Mouse (Mus musculus): ENCODE results near the gene Zfp768. TPM values are rescaled to one million over a fixed set of nuclear protein-coding genes. Genes with fewer than 3 reads are reported as not detected.

Zfp768 gene
- 8.4 and 12.3 TPM in 2 replicates for total RNA-seq (2014; fragmentation: Nextera tagmentation)
- 10.9 and 12.3 TPM in 2 replicates for total RNA-seq (2017)
- polyA plus RNA-seq (2012), result 32.3 and 33.6 TPM in 2 replicates

DNA sequence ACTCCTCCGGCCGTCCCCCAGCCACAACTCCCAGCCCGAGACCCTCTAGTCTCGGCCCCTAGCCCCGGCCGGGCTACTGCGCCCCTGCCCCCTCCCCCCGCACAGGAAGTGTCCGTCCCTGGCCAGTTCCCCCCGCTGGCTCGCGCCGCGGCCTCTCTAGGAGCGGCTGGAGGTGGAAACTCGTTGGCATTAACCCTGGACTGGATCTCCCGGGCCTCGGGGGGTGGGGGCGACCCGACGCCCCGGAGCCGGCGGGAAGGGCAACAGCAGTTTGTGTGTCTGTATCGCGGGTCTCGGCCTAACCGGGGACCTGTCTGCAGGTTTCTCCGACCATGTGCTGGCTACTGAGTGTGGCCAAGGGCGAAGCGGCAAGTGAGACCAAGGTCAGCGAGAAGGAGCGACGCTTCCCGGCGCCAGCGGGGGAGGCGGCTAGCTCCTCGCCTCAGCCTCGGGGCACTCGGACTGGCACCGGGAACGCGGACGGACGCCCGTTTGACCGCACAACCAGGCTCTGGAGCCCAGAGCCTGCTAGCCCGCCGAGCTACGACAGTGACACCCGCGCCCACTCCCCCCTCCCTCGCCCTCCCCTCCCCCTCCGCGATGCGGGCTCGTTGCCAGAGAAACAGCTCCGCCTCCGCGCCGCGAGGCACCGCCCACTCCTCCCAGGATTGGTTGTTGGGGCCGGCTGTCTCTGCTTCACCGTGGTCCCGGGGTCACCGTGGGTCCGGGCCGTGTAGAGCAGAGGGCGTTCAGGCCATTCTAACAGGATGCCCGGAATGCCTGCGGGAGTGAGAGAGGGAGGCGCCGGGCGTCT lies at the start of gene Zfp768:
Gene Zfp768, minus strand, starts transcription at position 78 of the 814 bp plus-strand sequence.
- peaks cover 27% of the 10 kb centered on the region for H3K36me3 ChIP-seq (replicated peaks)
- ATAC-seq (ENCODE audit: extremely low read depth, insufficient number of reproducible peaks, low FRiP score, poor library complexity, severe bottlenecking), result peak; percentile 91
- peaks cover 42% of the 10 kb centered on the region for H3K4me1 ChIP-seq (ENCODE audit: insufficient read depth, low read depth, low read length)
- DNase-seq (ENCODE audit: low spot score), result peak; percentile 94
- no peaks in the 10 kb centered on the region for H3K9me3 ChIP-seq (replicated peaks)
- H3K4me3 ChIP-seq (ENCODE audit: low read depth, low read length), result peak within 1 kb of the TSS; percentile 95
- H3K27me3 ChIP-seq (ENCODE audit: insufficient read depth, low read length), result peaks cover 8% of the 10 kb centered on the region; the same call in 1 of the 2 replicates
- TF ChIP-seq POLR2AphosphoS5 (IDR thresholded peaks at IDR 0.05; ENCODE audit: insufficient replicate concordance, low read depth, low read length) (no peak), GATA1 (IDR thresholded peaks at IDR 0.05; ENCODE audit: borderline replicate concordance, low read length) (no peak), GATA2 (IDR thresholded peaks at IDR 0.05; ENCODE audit: borderline replicate concordance, low read depth, low read length) (no peak)

GRCm38 (mm10) chr7:127393944-127394333 lies 48.5 kb upstream of the Zfp768 start:
- peaks cover 3% of the 10 kb centered on the region; the same call in 1 of the 2 replicates for H3K27me3 ChIP-seq (ENCODE audit: insufficient read depth, low read length)
- DNase-seq (ENCODE audit: low spot score) (no peak), ATAC-seq (ENCODE audit: extremely low read depth, insufficient number of reproducible peaks, low FRiP score, poor library complexity, severe bottlenecking) (no peak)
- peaks cover 28% of the 10 kb centered on the region for H3K4me1 ChIP-seq (ENCODE audit: insufficient read depth, low read depth, low read length)
- H3K4me3 ChIP-seq (ENCODE audit: low read depth, low read length), result peak overlapping the region; percentile 77
- TF ChIP-seq TAL1 (conservative IDR thresholded peaks at IDR 0.05; ENCODE audit: low read depth, low read length) (no peak), POLR2AphosphoS5 (IDR thresholded peaks at IDR 0.05; ENCODE audit: insufficient replicate concordance, low read depth, low read length) (no peak), GATA2 (IDR thresholded peaks at IDR 0.05; ENCODE audit: borderline replicate concordance, low read depth, low read length) (no peak), CTCF (IDR thresholded peaks at IDR 0.05; ENCODE audit: low read depth, low read length) (no peak), GATA1 (IDR thresholded peaks at IDR 0.05; ENCODE audit: borderline replicate concordance, low read length) (no peak)
- H3K36me3 ChIP-seq (replicated peaks), result peaks cover 20% of the 10 kb centered on the region
- H3K9me3 ChIP-seq (replicated peaks), result peaks cover 11% of the 10 kb centered on the region

- peaks cover 29% of the 10 kb centered on the region for H3K4me1 ChIP-seq (ENCODE audit: insufficient read depth, low read depth, low read length)
- H3K4me3 ChIP-seq (ENCODE audit: low read depth, low read length), result peak within 1 kb of the TSS; percentile 77
- DNase-seq (ENCODE audit: low spot score), result peak; percentile 80
- ATAC-seq (ENCODE audit: extremely low read depth, insufficient number of reproducible peaks, low FRiP score, poor library complexity, severe bottlenecking), result peak; percentile 96
- peaks cover 3% of the 10 kb centered on the region; the same call in 1 of the 2 replicates for H3K27me3 ChIP-seq (ENCODE audit: insufficient read depth, low read length)
- TF ChIP-seq GATA2 (IDR thresholded peaks at IDR 0.05; ENCODE audit: borderline replicate concordance, low read depth, low read length) (no peak), POLR2AphosphoS5 (IDR thresholded peaks at IDR 0.05; ENCODE audit: insufficient replicate concordance, low read depth, low read length) (no peak), TAL1 (conservative IDR thresholded peaks at IDR 0.05; ENCODE audit: low read depth, low read length) (no peak), CTCF (IDR thresholded peaks at IDR 0.05; ENCODE audit: low read depth, low read length) (no peak), GATA1 (IDR thresholded peaks at IDR 0.05; ENCODE audit: borderline replicate concordance, low read length) (no peak)
- peaks cover 20% of the 10 kb centered on the region for H3K36me3 ChIP-seq (replicated peaks)
- H3K9me3 ChIP-seq (replicated peaks), result peaks cover 11% of the 10 kb centered on the region
Observed at GRCm38 (mm10) chr7:127393157-127393943, 48.0 kb upstream of the Zfp768 start, which contains the start of gene E430018J23Rik. E430018J23Rik (minus strand) TSS chr7:127393629.

DNA sequence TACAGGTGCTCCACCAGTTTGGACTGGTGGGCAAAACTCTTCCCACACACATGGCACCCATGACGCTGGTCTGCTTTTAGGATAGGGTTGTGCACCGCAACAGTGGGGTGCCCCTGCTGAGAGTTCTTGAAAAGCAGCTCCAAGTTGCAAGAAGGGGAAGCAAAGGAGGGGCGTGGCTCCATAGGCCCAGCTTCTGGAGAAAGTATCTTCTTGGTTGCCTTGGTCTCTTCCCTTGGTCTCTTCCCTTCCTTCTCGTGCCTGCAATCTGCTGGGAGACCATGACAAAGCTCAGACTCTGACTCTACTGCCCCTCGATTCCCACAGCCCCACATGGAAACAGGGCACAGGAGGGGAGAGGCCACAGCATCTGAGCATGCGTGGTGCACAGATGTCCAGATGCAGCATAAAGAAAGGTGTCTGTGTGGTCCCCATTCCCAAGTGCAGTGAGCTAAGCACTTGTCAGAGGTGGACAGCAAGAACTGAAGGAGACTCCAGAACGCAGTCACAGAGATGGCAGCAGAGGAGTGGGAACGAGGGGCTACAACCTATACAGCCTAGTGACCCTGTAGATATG lies 46.9 kb upstream of the Zfp768 start:
- peaks cover 20% of the 10 kb centered on the region for H3K36me3 ChIP-seq (replicated peaks)
- no peaks in the 10 kb centered on the region; the same call in 1 of the 2 replicates for H3K27me3 ChIP-seq (ENCODE audit: insufficient read depth, low read length)
- H3K4me1 ChIP-seq (ENCODE audit: insufficient read depth, low read depth, low read length), result peaks cover 29% of the 10 kb centered on the region
- H3K9me3 ChIP-seq (replicated peaks), result peaks cover 11% of the 10 kb centered on the region
- DNase-seq (ENCODE audit: low spot score) (peak; percentile 6), ATAC-seq (ENCODE audit: extremely low read depth, insufficient number of reproducible peaks, low FRiP score, poor library complexity, severe bottlenecking) (no peak)
- peak overlapping the region; percentile 77; the same call in 1 of the 2 replicates for H3K4me3 ChIP-seq (ENCODE audit: low read depth, low read length)
- no peak for TF ChIP-seq TAL1 (conservative IDR thresholded peaks at IDR 0.05; ENCODE audit: low read depth, low read length)
- TF ChIP-seq CTCF (IDR thresholded peaks at IDR 0.05; ENCODE audit: low read depth, low read length), result no peak
- no peak for TF ChIP-seq GATA2 (IDR thresholded peaks at IDR 0.05; ENCODE audit: borderline replicate concordance, low read depth, low read length)
- TF ChIP-seq GATA1 (IDR thresholded peaks at IDR 0.05; ENCODE audit: borderline replicate concordance, low read length), result no peak
- no peak for TF ChIP-seq POLR2AphosphoS5 (IDR thresholded peaks at IDR 0.05; ENCODE audit: insufficient replicate concordance, low read depth, low read length)

- H3K9me3 ChIP-seq (replicated peaks), result peaks cover 11% of the 10 kb centered on the region
- no peak for ATAC-seq (ENCODE audit: extremely low read depth, insufficient number of reproducible peaks, low FRiP score, poor library complexity, severe bottlenecking)
- H3K27me3 ChIP-seq (ENCODE audit: insufficient read depth, low read length), result no peaks in the 10 kb centered on the region; the same call in 1 of the 2 replicates
- H3K36me3 ChIP-seq (replicated peaks), result peaks cover 20% of the 10 kb centered on the region
- TF ChIP-seq TAL1 (conservative IDR thresholded peaks at IDR 0.05; ENCODE audit: low read depth, low read length), result no peak
- TF ChIP-seq GATA1 (IDR thresholded peaks at IDR 0.05; ENCODE audit: borderline replicate concordance, low read length), result no peak
- TF ChIP-seq GATA2 (IDR thresholded peaks at IDR 0.05; ENCODE audit: borderline replicate concordance, low read depth, low read length), result no peak
- TF ChIP-seq POLR2AphosphoS5 (IDR thresholded peaks at IDR 0.05; ENCODE audit: insufficient replicate concordance, low read depth, low read length), result no peak
- no peak for TF ChIP-seq CTCF (IDR thresholded peaks at IDR 0.05; ENCODE audit: low read depth, low read length)
- H3K4me1 ChIP-seq (ENCODE audit: insufficient read depth, low read depth, low read length), result peaks cover 36% of the 10 kb centered on the region
- peak overlapping the region; percentile 77; the same call in 1 of the 2 replicates for H3K4me3 ChIP-seq (ENCODE audit: low read depth, low read length)
- no peak for DNase-seq (ENCODE audit: low spot score)
Observed at GRCm38 (mm10) chr7:127391538-127391937, 46.1 kb upstream of the Zfp768 start.
